ENCODE assay signal across 12 mouse cellular contexts in the genomic region with DNA sequence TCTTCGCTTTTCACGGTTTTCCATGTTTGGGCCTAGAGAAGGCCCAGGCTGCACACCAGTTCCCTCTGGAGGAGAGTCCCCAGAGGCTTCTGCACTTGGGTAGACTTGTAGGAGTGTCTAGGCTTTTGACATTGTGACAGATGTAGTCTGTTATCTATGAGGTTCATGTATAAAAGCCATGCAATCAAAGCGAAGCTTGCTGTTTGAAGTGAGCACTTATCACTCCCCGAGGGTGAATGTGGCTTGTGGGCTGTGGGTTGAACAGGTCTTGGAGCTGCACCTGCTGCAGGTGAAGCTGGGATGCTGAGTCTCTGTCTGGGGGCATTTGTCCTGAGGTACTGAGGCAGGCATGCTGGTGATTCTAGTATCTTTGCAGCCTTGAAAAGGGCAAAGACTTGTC. TPM values are rescaled to one million over a fixed set of nuclear protein-coding genes. Genes with fewer than 3 reads are reported as not detected.
A peak's percentile ranks its signal among the peaks of the same experiment; 100 is the strongest.
DNase-seq lines count a peak whose midpoint lies in the region; ATAC-seq and TF ChIP-seq lines count a peak whose summit lies in the region.
"Had no signal": no experiment of that assay in that cellular context is flagged by ENCODE, and none has a peak within 500 bp of the region (broad histone marks: within the 10 kb centered on the region; RNA-seq: fewer than 3 reads in every experiment).

No protein-coding gene starts in this region.

- no peak for ATAC-seq in heart, embryonic 11.5 days (replicated peaks; ENCODE audit: insufficient number of reproducible peaks, low FRiP score, low TSS enrichment)
- no peak for ATAC-seq in midbrain, embryonic 13.5 days
- no peak for ATAC-seq in forebrain, embryonic 16.5 days
- ATAC-seq in liver, embryonic 14.5 days (ENCODE audit: insufficient read depth), result peak; percentile 33; the same call in 1 of the 2 replicates
- ATAC-seq: intestine, embryonic 16.5 days had no signal

- H3K4me1 ChIP-seq in heart, embryonic 10.5 days, result peaks cover 61% of the 10 kb centered on the region
- H3K4me1 ChIP-seq in heart, embryonic 11.5 days (ENCODE audit: control insufficient read depth, insufficient read depth, low read length), result peaks cover 48% of the 10 kb centered on the region
- peaks cover 48% of the 10 kb centered on the region for H3K4me1 ChIP-seq in midbrain, embryonic 13.5 days (replicated peaks)
- peaks cover 43% of the 10 kb centered on the region for H3K4me1 ChIP-seq in midbrain, embryonic 10.5 days
- H3K4me1 ChIP-seq in forebrain, embryonic 16.5 days (replicated peaks; ENCODE audit: control insufficient read depth, insufficient read depth, low read length), result peaks cover 38% of the 10 kb centered on the region
- H3K4me1 ChIP-seq in liver, embryonic 14.5 days (replicated peaks; ENCODE audit: control insufficient read depth in 2 of 2, insufficient read depth in 2 of 2, low read length in 1 of 2), result peaks cover 8 to 19% of the 10 kb centered on the region in 2 experiments; a peak in 3 of 4 replicates

- no peak for DNase-seq in heart, embryonic 10.5 days (ENCODE audit: low spot score)
- no peak for DNase-seq in midbrain, embryonic 10.5 days (ENCODE audit: low spot score)
- DNase-seq in liver, embryonic 14.5 days (ENCODE audit: low read depth in 3 of 3, low spot score in 3 of 3), result no peak
- DNase-seq in right cerebral cortex, adult 18-20 months, result no peak
- no peak for DNase-seq in gastrocnemius, adult 18-20 months (ENCODE audit: low spot score)
- DNase-seq: lung, postnatal 4 days; right cerebral cortex, postnatal 14 days had no signal

- no peak overlapping the region for H3K9ac ChIP-seq in heart, embryonic 11.5 days (ENCODE audit: low read depth, low read length)
- 0 out of 2 replicates have a peak overlapping the region, but pooled peaks have one; percentile 19 for H3K9ac ChIP-seq in midbrain, embryonic 13.5 days (replicated peaks)
- no peak overlapping the region for H3K9ac ChIP-seq in forebrain, embryonic 16.5 days (replicated peaks; ENCODE audit: low read depth, low read length)
- H3K9ac ChIP-seq in liver, embryonic 14.5 days (replicated peaks), result no peak overlapping the region

- no peak for TF ChIP-seq CTCF in liver, embryonic 14.5 days (IDR thresholded peaks at IDR 0.05; ENCODE audit: low read depth)

- no peaks in the 10 kb centered on the region for H3K27me3 ChIP-seq in heart, embryonic 10.5 days (ENCODE audit: insufficient read depth, poor library complexity, severe bottlenecking)
- H3K27me3 ChIP-seq in heart, embryonic 11.5 days (ENCODE audit: control insufficient read depth, insufficient read depth, low read length), result no peaks in the 10 kb centered on the region
- H3K27me3 ChIP-seq in midbrain, embryonic 13.5 days, result no peaks in the 10 kb centered on the region
- no peaks in the 10 kb centered on the region for H3K27me3 ChIP-seq in midbrain, embryonic 10.5 days (ENCODE audit: low read depth, poor library complexity, severe bottlenecking)
- H3K27me3 ChIP-seq in forebrain, embryonic 16.5 days (replicated peaks; ENCODE audit: control insufficient read depth, insufficient read depth, low read length), result no peaks in the 10 kb centered on the region
- no peaks in the 10 kb centered on the region for H3K27me3 ChIP-seq in liver, embryonic 14.5 days (ENCODE audit: control insufficient read depth, insufficient read depth, low read length)

- 58% methylated on average over 4 of the region's 4 CpGs for WGBS in heart, embryonic 10.5 days
- 56% methylated on average over 4 of the region's 4 CpGs for WGBS in heart, embryonic 11.5 days (ENCODE audit: insufficient replicate concordance)
- WGBS in midbrain, embryonic 13.5 days, result 89% methylated on average over 4 of the region's 4 CpGs
- WGBS in midbrain, embryonic 10.5 days, result 88% methylated on average over 4 of the region's 4 CpGs
- WGBS in forebrain, embryonic 16.5 days, result 78% methylated on average over 4 of the region's 4 CpGs
- WGBS in liver, embryonic 14.5 days (ENCODE audit: insufficient replicate concordance), result 39% methylated on average over 4 of the region's 4 CpGs

- H3K36me3 ChIP-seq in heart, embryonic 10.5 days, result peaks cover 2% of the 10 kb centered on the region; the same call in 1 of the 2 replicates
- H3K36me3 ChIP-seq in heart, embryonic 11.5 days (ENCODE audit: control insufficient read depth, insufficient read depth, low read length), result no peaks in the 10 kb centered on the region
- no peaks in the 10 kb centered on the region; the same call in 1 of the 2 replicates for H3K36me3 ChIP-seq in midbrain, embryonic 13.5 days
- H3K36me3 ChIP-seq in midbrain, embryonic 10.5 days, result peaks cover 17% of the 10 kb centered on the region
- H3K36me3 ChIP-seq in forebrain, embryonic 16.5 days (ENCODE audit: control insufficient read depth, insufficient read depth), result no peaks in the 10 kb centered on the region
- H3K36me3 ChIP-seq in liver, embryonic 14.5 days (replicated peaks; ENCODE audit: control insufficient read depth, insufficient read depth, low read depth), result no peaks in the 10 kb centered on the region

- H3K9me3 ChIP-seq in heart, embryonic 10.5 days, result no peaks in the 10 kb centered on the region
- no peaks in the 10 kb centered on the region for H3K9me3 ChIP-seq in heart, embryonic 11.5 days (replicated peaks; ENCODE audit: control insufficient read depth, low read length)
- H3K9me3 ChIP-seq in midbrain, embryonic 13.5 days, result no peaks in the 10 kb centered on the region
- H3K9me3 ChIP-seq in midbrain, embryonic 10.5 days (replicated peaks), result no peaks in the 10 kb centered on the region
- no peaks in the 10 kb centered on the region for H3K9me3 ChIP-seq in forebrain, embryonic 16.5 days (ENCODE audit: control insufficient read depth, low read length)
- no peaks in the 10 kb centered on the region for H3K9me3 ChIP-seq in liver, embryonic 14.5 days (ENCODE audit: control insufficient read depth, low read length)

- H3K4me3 ChIP-seq in heart, embryonic 10.5 days, result no peak overlapping the region
- H3K4me3 ChIP-seq in heart, embryonic 11.5 days (ENCODE audit: low read depth, low read length), result no peak overlapping the region
- no peak overlapping the region for H3K4me3 ChIP-seq in midbrain, embryonic 13.5 days (replicated peaks)
- no peak overlapping the region for H3K4me3 ChIP-seq in midbrain, embryonic 10.5 days
- no peak overlapping the region for H3K4me3 ChIP-seq in forebrain, embryonic 16.5 days (replicated peaks; ENCODE audit: low read length)
- H3K4me3 ChIP-seq in liver, embryonic 14.5 days (ENCODE audit: insufficient read depth in 1 of 2, low read depth in 2 of 2, low read length in 2 of 2), result no peak overlapping the region

- no peak for TF ChIP-seq EP300 in liver, embryonic 14.5 days (IDR thresholded peaks at IDR 0.05; ENCODE audit: low read depth)

- no peak overlapping the region for H3K4me2 ChIP-seq in heart, embryonic 11.5 days
- H3K4me2 ChIP-seq in midbrain, embryonic 13.5 days (replicated peaks), result no peak overlapping the region
- H3K4me2 ChIP-seq in forebrain, embryonic 16.5 days (ENCODE audit: low read length), result no peak overlapping the region
- H3K4me2 ChIP-seq in liver, embryonic 14.5 days (ENCODE audit: low read depth), result no peak overlapping the region

- H3K27ac ChIP-seq in heart, embryonic 10.5 days, result 0 out of 2 replicates have a peak overlapping the region, but pooled peaks have one; percentile 52
- no peak overlapping the region; the same call in 1 of the 2 replicates for H3K27ac ChIP-seq in heart, embryonic 11.5 days (ENCODE audit: low read depth, low read length)
- 0 out of 2 replicates have a peak overlapping the region, but pooled peaks have one; percentile 26 for H3K27ac ChIP-seq in midbrain, embryonic 13.5 days
- no peak overlapping the region for H3K27ac ChIP-seq in midbrain, embryonic 10.5 days (replicated peaks)
- peak overlapping the region; percentile 12 for H3K27ac ChIP-seq in forebrain, embryonic 16.5 days (ENCODE audit: low read length)
- no peak overlapping the region for H3K27ac ChIP-seq in liver, embryonic 14.5 days

RNA-seq across cellular contexts. Expression of gene Banp, which starts 19.0 kb away (rescaled TPM):
- 35.8 and 58.5 TPM in 2 replicates for polyA plus RNA-seq in heart, embryonic 10.5 days (2016; fragmentation: Nextera tagmentation; extraction: Ambion mirVana)
- polyA plus RNA-seq in heart, embryonic 11.5 days (2014; fragmentation: Nextera tagmentation; extraction: Ambion mirVana), result 39.7 and 40.1 TPM in 2 replicates
- 59.0 and 62.4 TPM in 2 replicates for polyA plus RNA-seq in midbrain, embryonic 13.5 days (2015; fragmentation: Nextera tagmentation; extraction: Ambion mirVana)
- polyA plus RNA-seq in midbrain, embryonic 10.5 days (2016; fragmentation: Nextera tagmentation; extraction: Ambion mirVana), result 53.2 and 64.6 TPM in 2 replicates
- polyA plus RNA-seq in forebrain, embryonic 16.5 days (2015; fragmentation: Nextera tagmentation; extraction: Ambion mirVana), result 68.4 and 69.9 TPM in 2 replicates
- 20.8 and 23.0 TPM in 2 replicates for polyA plus RNA-seq in liver, embryonic 14.5 days (2012; rRNA removed)
- 12.0 and 13.6 TPM in 2 replicates for polyA plus RNA-seq in liver, embryonic 14.5 days (2014; fragmentation: Nextera tagmentation; extraction: Ambion mirVana)
- total RNA-seq in gastrocnemius, adult 18-20 months (2021), result 1 to 10 TPM; 8.4 TPM

RNA-seq across cellular contexts. Expression of gene Car5a, which starts 23.8 kb away (rescaled TPM):
- polyA plus RNA-seq in heart, embryonic 10.5 days (2016; fragmentation: Nextera tagmentation; extraction: Ambion mirVana), result not detected in 2 replicates
- 0.17 TPM in 1 of 2 replicates, not detected in the other for polyA plus RNA-seq in heart, embryonic 11.5 days (2014; fragmentation: Nextera tagmentation; extraction: Ambion mirVana)
- 0.12 and 0.53 TPM in 2 replicates for polyA plus RNA-seq in midbrain, embryonic 13.5 days (2015; fragmentation: Nextera tagmentation; extraction: Ambion mirVana)
- polyA plus RNA-seq in midbrain, embryonic 10.5 days (2016; fragmentation: Nextera tagmentation; extraction: Ambion mirVana), result 0.27 and 0.30 TPM in 2 replicates
- 0.50 and 0.72 TPM in 2 replicates for polyA plus RNA-seq in forebrain, embryonic 16.5 days (2015; fragmentation: Nextera tagmentation; extraction: Ambion mirVana)
- 0.87 and 1.1 TPM in 2 replicates for polyA plus RNA-seq in liver, embryonic 14.5 days (2012; rRNA removed)
- 1.3 and 1.4 TPM in 2 replicates for polyA plus RNA-seq in liver, embryonic 14.5 days (2014; fragmentation: Nextera tagmentation; extraction: Ambion mirVana)
- not detected for total RNA-seq in gastrocnemius, adult 18-20 months (2021)
- polyA plus RNA-seq: embryonic facial prominence, embryonic 11.5 days had no signal

Comparison
In these comparisons a context has a peak if more than half of its experiments do, and no peak if none do; other contexts are left out.
1. H3K27ac ChIP-seq: peak in heart, embryonic 10.5 days (single experiment), midbrain, embryonic 13.5 days (single experiment) and forebrain, embryonic 16.5 days (single experiment); none in heart, embryonic 11.5 days (single experiment), midbrain, embryonic 10.5 days (single experiment) and liver, embryonic 14.5 days (single experiment).